Mouse (Mus musculus) brain, embryonic 14.5 days (tissue): ENCODE data around the gene Bcl7c.

ENCODE experiments used
- CTCF ChIP-seq: fragments of 200-500 bp; IDR thresholded peaks from 2 replicates; pipeline ENCODE4 v1.5.1; 2012; ENCODE audit warnings: inconsistent platforms, mild to moderate bottlenecking, moderate library complexity, borderline replicate concordance; ENCODE audit not compliant: insufficient read depth, insufficient read length; ENCODE audit errors: extremely low read depth
- POLR2A ChIP-seq: fragments of 200-500 bp; IDR thresholded peaks from 2 replicates; pipeline ENCODE4 v1.6.1; 2012; ENCODE audit warnings: mild to moderate bottlenecking, inconsistent platforms, borderline replicate concordance; ENCODE audit not compliant: poor library complexity, insufficient read depth, insufficient read length, severe bottlenecking; ENCODE audit errors: extremely low read depth

- TF ChIP-seq CTCF (no peak), POLR2A (no peak)
Observed at GRCm38 (mm10) chr7:127671880-127672774, 36.6 kb downstream of the Bcl7c start.
